Mouse (Mus musculus): ENCODE measurements around the gene Triobp. TPM values are rescaled to one million over a fixed set of nuclear protein-coding genes. Genes with fewer than 3 reads are reported as not detected.

The Triobp gene
- polyA plus RNA-seq, 1 experiment from 2014 or later: 48.1 TPM

DNA sequence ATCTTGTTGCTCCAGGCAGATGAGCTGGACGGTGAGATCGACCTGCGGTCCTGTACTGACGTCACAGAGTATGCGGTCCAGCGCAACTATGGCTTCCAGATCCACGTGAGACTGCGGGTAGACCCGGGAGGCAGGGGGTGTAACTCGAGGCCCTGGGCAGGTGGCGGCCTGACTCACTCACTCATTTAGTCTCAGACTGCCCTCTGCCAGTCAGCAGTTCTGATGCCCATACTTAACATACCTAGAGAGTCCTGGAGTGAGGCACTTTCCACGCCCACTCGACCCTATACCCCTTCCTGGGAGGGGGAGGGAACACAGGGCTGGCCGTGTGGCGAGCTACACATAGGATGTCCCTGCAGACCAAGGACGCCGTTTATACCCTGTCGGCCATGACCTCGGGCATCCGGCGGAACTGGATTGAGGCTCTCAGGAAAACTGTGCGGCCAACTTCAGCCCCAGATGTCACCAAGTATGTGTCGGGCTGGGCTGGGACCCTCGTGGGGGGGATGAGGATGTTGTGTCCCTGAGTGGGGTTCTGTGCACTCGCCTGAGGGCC is 43.5 kb downstream of the Triobp start:
- Histone ChIP-seq H3K27me3 (no peaks in the 10 kb centered on the region), H3K36me3 (peaks cover 81% of the 10 kb centered on the region), H3K9ac (no peak overlapping the region), H3K4me3 (no peak overlapping the region), H3K4me2 (replicated peaks) (no peak overlapping the region), H3K27ac (no peak overlapping the region), H3K4me1 (peaks cover 20% of the 10 kb centered on the region; the same call in 1 of the 2 replicates), H3K9me3 (no peaks in the 10 kb centered on the region)
- 95% methylated on average over 25 of the region's 25 CpGs for WGBS
- no peak for ATAC-seq (ENCODE audit: insufficient number of reproducible peaks, insufficient read depth, low FRiP score, low TSS enrichment)

DNA sequence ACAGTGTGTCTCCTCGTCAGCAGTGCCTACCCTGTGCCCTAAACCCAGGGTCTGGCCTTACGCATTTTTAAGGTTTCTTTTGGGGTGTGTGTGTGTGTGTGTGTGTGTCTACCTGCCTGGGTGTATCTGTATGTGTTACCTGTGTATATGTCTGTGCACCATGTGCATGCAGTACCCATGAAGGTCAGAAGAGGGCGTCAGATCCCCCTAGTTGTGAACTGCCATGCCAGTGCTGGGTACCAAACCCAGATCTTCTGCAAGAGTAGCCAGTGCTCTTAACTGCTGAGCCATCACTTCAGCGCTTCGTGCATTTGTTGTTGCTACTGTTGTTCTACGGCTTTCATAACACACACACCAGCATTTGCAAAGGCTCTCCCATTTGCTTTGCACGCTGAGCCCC is 44.7 kb downstream of the Triobp start:
- 93% methylated on average over 7 of the region's 7 CpGs for WGBS
- H3K27ac ChIP-seq: no peak overlapping the region
- peaks cover 93% of the 10 kb centered on the region for H3K36me3 ChIP-seq

DNA sequence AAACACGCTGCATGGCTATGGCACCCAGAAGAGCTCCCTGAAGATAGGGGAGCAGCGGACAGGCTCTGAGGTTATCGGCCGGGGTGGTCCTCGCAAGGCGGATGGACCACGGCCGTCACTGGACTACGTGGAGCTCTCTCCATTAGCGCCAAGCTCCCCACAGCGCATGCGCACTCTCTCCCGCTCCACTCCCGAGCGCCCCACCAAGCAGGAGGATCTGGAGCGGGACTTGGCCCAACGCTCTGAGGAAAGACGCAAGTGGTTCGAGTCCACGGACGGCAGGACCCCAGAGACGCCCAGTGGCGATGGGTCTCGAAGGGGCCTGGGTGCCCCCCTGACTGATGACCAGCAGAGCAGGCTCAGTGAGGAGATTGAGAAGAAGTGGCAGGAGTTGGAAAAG is 45.4 kb downstream of the Triobp start:
- ATAC-seq (ENCODE audit: insufficient number of reproducible peaks, insufficient read depth, low FRiP score, low TSS enrichment): no peak
- Histone ChIP-seq H3K36me3 (peaks cover 94% of the 10 kb centered on the region), H3K9me3 (no peaks in the 10 kb centered on the region), H3K4me2 (replicated peaks) (no peak overlapping the region), H3K9ac (no peak overlapping the region), H3K27me3 (no peaks in the 10 kb centered on the region), H3K4me3 (no peak overlapping the region), H3K27ac (no peak overlapping the region), H3K4me1 (peaks cover 12% of the 10 kb centered on the region; the same call in 1 of the 2 replicates)
- WGBS: 94% methylated on average over 24 of the region's 24 CpGs

More for the DNA sequence above, 44.7 kb downstream of the Triobp start:
- no peak for ATAC-seq (ENCODE audit: insufficient number of reproducible peaks, insufficient read depth, low FRiP score, low TSS enrichment)
- Histone ChIP-seq H3K9ac (no peak overlapping the region), H3K4me1 (peaks cover 9% of the 10 kb centered on the region; the same call in 1 of the 2 replicates), H3K9me3 (no peaks in the 10 kb centered on the region), H3K4me3 (no peak overlapping the region), H3K27me3 (no peaks in the 10 kb centered on the region), H3K4me2 (replicated peaks) (no peak overlapping the region)

DNA sequence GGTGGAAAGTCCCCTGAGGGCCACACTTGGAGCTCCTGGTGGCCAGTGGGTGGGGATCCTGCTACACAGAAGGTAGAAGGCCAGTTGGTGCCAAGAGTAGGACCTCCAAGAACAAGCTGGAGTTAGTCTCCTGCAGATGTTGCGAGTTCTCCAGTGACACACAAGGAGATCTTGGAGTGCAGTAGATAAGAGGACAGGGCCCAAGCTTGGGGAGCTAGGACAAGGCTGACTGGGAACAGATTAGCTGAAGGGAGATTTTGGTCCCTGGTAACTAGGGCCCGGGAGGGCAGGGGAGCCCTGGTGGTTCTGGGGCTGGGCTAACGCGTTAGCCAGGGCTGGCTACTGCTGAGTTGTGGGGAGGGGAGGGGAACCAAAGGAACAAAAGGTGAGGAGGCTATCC is 48.4 kb downstream of the Triobp start:
- H3K4me1 ChIP-seq: peaks cover 11% of the 10 kb centered on the region; the same call in 1 of the 2 replicates
- no peak overlapping the region for H3K9ac ChIP-seq
- WGBS: 92% methylated on average over 4 of the region's 4 CpGs
- H3K4me3 ChIP-seq: no peak overlapping the region
- H3K36me3 ChIP-seq: peaks cover 79% of the 10 kb centered on the region
- no peaks in the 10 kb centered on the region for H3K9me3 ChIP-seq
- no peak overlapping the region for H3K4me2 ChIP-seq (replicated peaks)
- no peaks in the 10 kb centered on the region for H3K27me3 ChIP-seq
- ATAC-seq (ENCODE audit: insufficient number of reproducible peaks, insufficient read depth, low FRiP score, low TSS enrichment): no peak
- no peak overlapping the region for H3K27ac ChIP-seq

DNA sequence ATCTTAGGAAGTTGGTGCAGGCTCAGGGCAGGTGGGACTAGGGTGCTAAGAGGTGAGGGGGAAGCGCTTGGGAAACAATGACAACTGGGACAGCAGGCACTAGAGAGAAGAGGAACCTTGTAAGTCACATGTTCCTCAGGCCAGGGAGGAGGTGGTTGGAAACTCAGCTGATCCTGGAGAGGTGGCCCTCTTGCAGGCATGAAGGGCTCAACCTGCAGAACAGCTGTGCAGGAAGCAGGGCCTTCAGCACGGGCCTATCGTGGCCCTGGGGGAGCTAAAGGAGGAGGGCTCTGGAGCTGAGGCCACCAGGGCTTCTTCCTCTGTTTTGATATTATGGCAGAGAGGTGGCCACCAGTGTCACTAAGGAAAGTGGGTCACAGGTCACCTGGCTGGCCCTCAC is 49.1 kb downstream of the Triobp start:
- H3K36me3 ChIP-seq: peaks cover 79% of the 10 kb centered on the region
- H3K4me1 ChIP-seq: peaks cover 11% of the 10 kb centered on the region; the same call in 1 of the 2 replicates
- H3K9ac ChIP-seq: no peak overlapping the region
- H3K9me3 ChIP-seq: no peaks in the 10 kb centered on the region
- no peak overlapping the region for H3K4me2 ChIP-seq (replicated peaks)
- ATAC-seq (ENCODE audit: insufficient number of reproducible peaks, insufficient read depth, low FRiP score, low TSS enrichment): no peak
- no peaks in the 10 kb centered on the region for H3K27me3 ChIP-seq
- H3K4me3 ChIP-seq: no peak overlapping the region
- WGBS: 83% methylated on average over 3 of the region's 3 CpGs
- no peak overlapping the region for H3K27ac ChIP-seq

DNA sequence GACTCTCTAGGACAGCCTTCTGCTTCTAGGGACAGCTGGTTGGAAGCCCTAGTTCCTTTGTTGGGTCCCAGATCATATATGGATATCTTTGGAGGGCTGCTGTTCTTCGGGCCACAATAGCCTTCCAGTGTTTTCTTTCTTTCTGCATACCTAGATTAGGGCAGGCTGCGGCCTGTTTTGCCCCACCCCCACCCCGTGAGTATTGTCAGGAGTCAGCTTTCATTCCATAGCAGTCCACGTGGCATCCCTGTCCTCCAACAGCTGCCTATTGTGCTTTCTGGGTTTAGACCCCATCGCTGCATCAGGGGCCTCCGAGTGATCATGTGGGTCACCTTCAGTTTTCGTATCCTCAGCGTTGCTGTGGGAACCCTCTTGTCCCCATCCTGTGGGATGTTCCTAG is 50.8 kb downstream of the Triobp start:
- peak overlapping the region; percentile 70 for H3K27ac ChIP-seq
- 54% methylated on average over 8 of the region's 8 CpGs for WGBS
- H3K9me3 ChIP-seq: no peaks in the 10 kb centered on the region
- H3K4me3 ChIP-seq: no peak overlapping the region
- H3K4me1 ChIP-seq: peaks cover 11% of the 10 kb centered on the region; the same call in 1 of the 2 replicates
- peaks cover 79% of the 10 kb centered on the region for H3K36me3 ChIP-seq
- no peaks in the 10 kb centered on the region for H3K27me3 ChIP-seq
- no peak overlapping the region for H3K4me2 ChIP-seq (replicated peaks)
- H3K9ac ChIP-seq: no peak overlapping the region; the same call in 1 of the 2 replicates
- no peak for ATAC-seq (ENCODE audit: insufficient number of reproducible peaks, insufficient read depth, low FRiP score, low TSS enrichment)

DNA sequence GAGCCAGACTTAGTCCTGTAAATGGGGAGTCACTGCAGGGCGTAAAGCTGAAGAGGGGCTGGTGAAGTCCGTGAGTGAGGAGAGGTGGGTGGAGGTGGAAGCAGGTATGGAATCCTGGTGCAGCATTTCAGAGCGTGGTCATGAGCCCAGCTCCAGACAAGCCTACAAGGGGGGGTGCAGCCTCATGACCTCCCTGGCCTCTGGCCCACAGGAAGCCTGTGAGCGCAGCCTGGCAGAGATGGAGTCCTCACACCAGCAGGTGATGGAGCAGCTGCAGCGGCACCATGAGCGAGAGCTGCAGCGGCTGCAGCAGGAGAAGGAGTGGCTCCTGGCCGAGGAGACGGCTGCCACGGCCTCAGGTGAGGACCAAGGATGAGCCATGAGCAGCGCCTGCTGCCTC is 52.1 kb downstream of the Triobp start:
- ATAC-seq (ENCODE audit: insufficient number of reproducible peaks, insufficient read depth, low FRiP score, low TSS enrichment): no peak
- peaks cover 79% of the 10 kb centered on the region for H3K36me3 ChIP-seq
- H3K27me3 ChIP-seq: no peaks in the 10 kb centered on the region
- H3K9me3 ChIP-seq: no peaks in the 10 kb centered on the region
- H3K4me2 ChIP-seq (replicated peaks): no peak overlapping the region
- H3K27ac ChIP-seq: no peak overlapping the region
- no peak overlapping the region for H3K9ac ChIP-seq
- 84% methylated on average over 11 of the region's 11 CpGs for WGBS
- peaks cover 11% of the 10 kb centered on the region; the same call in 1 of the 2 replicates for H3K4me1 ChIP-seq
- H3K4me3 ChIP-seq: no peak overlapping the region

DNA sequence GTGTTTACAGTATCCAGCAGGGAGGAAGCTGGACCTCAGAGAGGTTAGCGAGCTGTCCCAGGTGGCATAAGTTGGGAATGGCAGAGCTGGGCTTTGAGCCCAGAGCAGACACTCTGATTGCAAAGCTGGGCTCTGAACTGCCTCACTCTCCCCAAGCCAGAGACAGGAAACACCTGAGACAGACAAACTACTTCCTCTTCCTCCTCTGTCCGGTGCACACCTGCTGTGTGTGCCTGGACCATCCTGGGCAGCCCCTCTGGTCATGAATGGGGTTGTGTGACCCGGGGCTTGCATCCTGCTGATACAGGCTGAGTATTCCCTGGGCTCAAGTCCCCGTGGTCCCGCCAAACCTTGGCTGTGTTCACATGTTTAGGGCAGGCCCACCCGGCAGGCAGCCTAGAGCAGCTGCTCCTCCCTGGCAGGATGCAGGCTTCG is 52.9 kb downstream of the Triobp start:
- Histone ChIP-seq H3K36me3 (peaks cover 79% of the 10 kb centered on the region), H3K27ac (no peak overlapping the region)

DNA sequence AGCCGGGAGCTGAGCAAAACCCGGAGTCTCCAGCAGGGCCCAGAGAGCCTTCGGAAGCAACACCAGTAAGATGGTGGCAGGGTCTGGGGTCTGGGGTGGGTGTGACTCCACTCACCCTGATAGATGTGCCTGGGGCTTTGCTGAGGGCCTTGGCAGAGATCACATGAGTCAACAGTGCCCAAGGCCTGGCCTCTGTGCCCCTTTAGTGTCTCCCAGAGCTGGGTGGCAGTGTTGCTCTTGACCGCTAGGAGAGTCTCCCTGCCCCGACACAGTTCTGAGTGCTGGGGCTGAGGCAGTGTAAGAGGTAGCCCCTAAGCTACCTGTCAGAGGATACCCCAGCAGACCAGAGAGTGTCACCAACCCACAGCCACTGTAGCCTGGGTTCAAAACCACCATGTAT is 54.0 kb downstream of the Triobp start:
- peaks cover 79% of the 10 kb centered on the region for H3K36me3 ChIP-seq
- ATAC-seq (ENCODE audit: insufficient number of reproducible peaks, insufficient read depth, low FRiP score, low TSS enrichment): no peak
- WGBS: 90% methylated on average over 5 of the region's 5 CpGs
- no peak overlapping the region for H3K4me3 ChIP-seq
- H3K4me1 ChIP-seq: peaks cover 11% of the 10 kb centered on the region; the same call in 1 of the 2 replicates
- no peak overlapping the region for H3K27ac ChIP-seq
- no peaks in the 10 kb centered on the region for H3K27me3 ChIP-seq
- no peak overlapping the region for H3K9ac ChIP-seq
- no peak overlapping the region for H3K4me2 ChIP-seq (replicated peaks)
- H3K9me3 ChIP-seq: no peaks in the 10 kb centered on the region

More for the DNA sequence above, 52.9 kb downstream of the Triobp start:
- Histone ChIP-seq H3K27me3 (no peaks in the 10 kb centered on the region), H3K9me3 (no peaks in the 10 kb centered on the region), H3K4me1 (peaks cover 11% of the 10 kb centered on the region; the same call in 1 of the 2 replicates), H3K4me2 (replicated peaks) (no peak overlapping the region), H3K9ac (no peak overlapping the region), H3K4me3 (no peak overlapping the region)
- 85% methylated on average over 7 of the region's 7 CpGs for WGBS
- ATAC-seq (ENCODE audit: insufficient number of reproducible peaks, insufficient read depth, low FRiP score, low TSS enrichment): no peak

DNA sequence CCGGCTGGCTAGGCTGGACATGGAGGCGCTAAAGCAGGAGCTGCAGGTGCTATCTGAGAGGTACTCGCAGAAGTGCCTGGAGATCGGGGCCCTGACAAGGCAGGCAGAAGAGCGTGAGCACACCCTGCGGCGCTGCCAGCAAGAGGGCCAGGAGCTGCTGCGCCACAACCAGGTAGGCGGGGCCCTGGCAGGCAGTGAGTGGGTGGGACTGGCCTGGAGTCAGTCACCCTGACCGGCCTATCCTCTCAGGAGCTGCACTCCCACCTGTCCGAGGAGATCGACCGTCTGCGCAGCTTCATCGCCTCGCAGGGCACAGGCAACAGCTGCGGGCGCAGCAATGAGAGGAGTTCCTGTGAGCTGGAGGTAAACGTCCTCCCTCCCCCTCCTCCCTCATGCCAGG is 54.5 kb downstream of the Triobp start:
- Histone ChIP-seq H3K4me1 (peaks cover 11% of the 10 kb centered on the region; the same call in 1 of the 2 replicates), H3K27ac (no peak overlapping the region), H3K9me3 (no peaks in the 10 kb centered on the region), H3K4me2 (replicated peaks) (no peak overlapping the region), H3K4me3 (no peak overlapping the region), H3K36me3 (peaks cover 79% of the 10 kb centered on the region), H3K27me3 (no peaks in the 10 kb centered on the region), H3K9ac (no peak overlapping the region)
- 45% methylated on average over 19 of the region's 19 CpGs for WGBS
- no peak for ATAC-seq (ENCODE audit: insufficient number of reproducible peaks, insufficient read depth, low FRiP score, low TSS enrichment)

DNA sequence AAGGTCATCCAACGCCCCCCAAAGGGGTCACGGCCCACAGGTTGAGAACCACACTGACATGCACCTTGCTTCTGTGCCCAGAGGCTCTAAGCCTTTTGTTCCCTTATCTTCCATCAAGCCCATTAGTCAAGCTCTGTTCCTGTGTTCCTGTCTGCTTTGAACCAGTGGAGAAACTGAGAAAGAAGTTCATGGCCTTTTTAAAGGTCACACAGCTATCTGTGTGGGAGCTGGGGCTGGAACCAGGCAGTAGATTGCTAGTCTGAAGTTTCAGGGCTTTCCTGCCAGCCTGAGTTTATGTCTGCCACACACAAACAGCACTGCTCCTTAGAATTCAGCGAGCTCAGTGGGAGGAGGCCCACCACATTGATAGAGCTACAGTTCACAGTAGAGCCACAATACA is 55.6 kb downstream of the Triobp start:
- Histone ChIP-seq H3K36me3 (peaks cover 83% of the 10 kb centered on the region), H3K4me1 (peaks cover 5% of the 10 kb centered on the region; the same call in 1 of the 2 replicates), H3K9ac (no peak overlapping the region), H3K4me2 (replicated peaks) (no peak overlapping the region), H3K4me3 (no peak overlapping the region), H3K27me3 (no peaks in the 10 kb centered on the region), H3K27ac (no peak overlapping the region), H3K9me3 (no peaks in the 10 kb centered on the region)
- WGBS: 89% methylated on average over 3 of the region's 3 CpGs
- ATAC-seq (ENCODE audit: insufficient number of reproducible peaks, insufficient read depth, low FRiP score, low TSS enrichment): no peak

DNA sequence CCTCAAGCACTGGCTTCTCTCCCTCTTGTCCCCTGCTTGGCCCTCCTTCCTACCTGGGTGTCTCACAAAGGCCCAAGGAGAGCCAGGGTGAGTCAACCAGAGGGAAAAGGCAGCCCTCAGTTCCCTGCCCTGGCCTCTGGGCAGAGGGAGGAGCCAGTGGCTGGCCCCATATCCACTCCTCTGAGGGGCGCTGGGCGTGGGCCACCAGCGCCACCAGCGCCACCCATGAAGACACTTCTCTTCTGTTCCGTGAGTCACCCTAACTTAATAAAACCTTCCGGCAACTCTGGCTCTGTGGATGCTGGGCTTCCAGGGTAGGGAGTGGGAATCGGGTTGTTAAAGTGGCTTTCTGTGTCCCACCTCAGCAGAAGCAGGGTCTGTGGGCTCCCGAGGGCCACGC is 58.1 kb downstream of the Triobp start:
- ATAC-seq (ENCODE audit: insufficient number of reproducible peaks, insufficient read depth, low FRiP score, low TSS enrichment): no peak
- 90% methylated on average over 9 of the region's 9 CpGs for WGBS
- Histone ChIP-seq H3K36me3 (peaks cover 76% of the 10 kb centered on the region), H3K4me1 (no peaks in the 10 kb centered on the region), H3K9ac (no peak overlapping the region), H3K4me2 (replicated peaks) (no peak overlapping the region), H3K9me3 (no peaks in the 10 kb centered on the region), H3K4me3 (no peak overlapping the region), H3K27ac (no peak overlapping the region), H3K27me3 (no peaks in the 10 kb centered on the region)
